Mouse (Mus musculus) testis, adult 2 months (tissue): ENCODE data around the gene Klf2. TPM values are rescaled to one million over a fixed set of nuclear protein-coding genes. Genes with fewer than 3 reads are reported as not detected.

Experiments
- H3K27ac ChIP-seq: fragments of 200-500 bp; 2 replicates; pipeline ENCODE4 v1.5.1; 2012; ENCODE audit warnings: low read depth, low read length; ENCODE audit not compliant: control insufficient read depth, insufficient read depth
- H3K27me3 ChIP-seq: fragments of 200-500 bp; 2 replicates; pipeline ENCODE4 v1.6.1; 2012; ENCODE audit warnings: mild to moderate bottlenecking, low read length, moderate library complexity; ENCODE audit not compliant: control insufficient read depth, insufficient read depth
- H3K36me3 ChIP-seq: fragments of 200-500 bp; 2 replicates; pipeline ENCODE4 v1.6.1; 2012; ENCODE audit warnings: mild to moderate bottlenecking, low read length; ENCODE audit not compliant: control insufficient read depth, insufficient read depth
- H3K4me1 ChIP-seq: fragments of 200-500 bp; 2 replicates; pipeline ENCODE4 v1.6.1; 2012; ENCODE audit warnings: low read length; ENCODE audit not compliant: control insufficient read depth, insufficient read depth
- H3K4me3 ChIP-seq: fragments of 200-500 bp; 2 replicates; pipeline ENCODE4 v1.5.1; 2012; ENCODE audit warnings: low read depth, mild to moderate bottlenecking, low read length, moderate library complexity, mixed read lengths; ENCODE audit not compliant: control insufficient read depth
- CTCF ChIP-seq: fragments of 200-500 bp; IDR thresholded peaks from 2 replicates; pipeline ENCODE4 v1.5.1; 2012; ENCODE audit warnings: low read depth, mild to moderate bottlenecking, inconsistent platforms, low read length, moderate library complexity; ENCODE audit not compliant: control insufficient read depth, insufficient read depth, insufficient replicate concordance
- POLR2A ChIP-seq: fragments of 200-500 bp; IDR thresholded peaks from 2 replicates; pipeline ENCODE4 v1.6.1; 2012; ENCODE audit warnings: low read depth, mild to moderate bottlenecking, inconsistent platforms, low read length, moderate library complexity; ENCODE audit not compliant: control insufficient read depth
- polyA plus RNA-seq: library from polyadenylated mRNA; depleted of rRNA; stranded (reverse); fragments of >200 nt; gene quantifications from 2 replicates; pipeline ENCODE4 v1.2.3, GENCODE M21; 2012

Gene Klf2
- polyA plus RNA-seq, 1 experiment: 10.6 TPM

GRCm38 (mm10) chr8:72324708-72325107 lies 5.9 kb downstream of the Klf2 start:
- TF ChIP-seq CTCF (no peak), POLR2A (no peak)
- H3K4me1 ChIP-seq: peaks cover 11% of the 10 kb centered on the region
- no peak overlapping the region for H3K27ac ChIP-seq
- no peaks in the 10 kb centered on the region for H3K36me3 ChIP-seq
- H3K4me3 ChIP-seq: no peak overlapping the region
- H3K27me3 ChIP-seq: no peaks in the 10 kb centered on the region

DNA sequence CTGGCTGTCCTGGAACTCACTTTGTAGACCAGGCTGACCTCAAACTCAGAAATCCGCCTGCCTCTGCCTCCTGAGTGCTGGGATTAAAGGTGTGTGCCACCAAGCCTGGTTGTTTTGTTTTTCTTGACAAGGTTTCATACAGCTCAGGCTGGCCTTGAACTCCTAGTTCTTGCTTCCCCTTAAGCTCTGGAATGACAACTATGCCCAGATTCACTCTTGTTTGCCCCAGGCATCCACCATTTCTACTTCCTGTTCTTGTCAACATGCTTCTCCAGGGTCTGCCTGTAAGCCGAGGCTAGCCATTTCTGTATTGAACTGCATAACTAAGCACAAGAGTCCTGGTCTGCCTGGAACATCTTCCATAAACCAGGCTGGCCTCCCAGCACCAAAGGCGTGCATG lies 10.3 kb downstream of the Klf2 start:
- Histone ChIP-seq H3K36me3 (no peaks in the 10 kb centered on the region), H3K27me3 (no peaks in the 10 kb centered on the region), H3K4me3 (no peak overlapping the region), H3K4me1 (no peaks in the 10 kb centered on the region), H3K27ac (no peak overlapping the region)
- no peak for TF ChIP-seq CTCF
- TF ChIP-seq POLR2A: no peak

- Histone ChIP-seq H3K36me3 (no peaks in the 10 kb centered on the region), H3K4me1 (no peaks in the 10 kb centered on the region), H3K4me3 (no peak overlapping the region), H3K27ac (no peak overlapping the region), H3K27me3 (no peaks in the 10 kb centered on the region)
- no peak for TF ChIP-seq CTCF
- no peak for TF ChIP-seq POLR2A
Measured at GRCm38 (mm10) chr8:72330806-72331516, 12.1 kb downstream of the Klf2 start.

- Histone ChIP-seq H3K27me3 (no peaks in the 10 kb centered on the region), H3K36me3 (no peaks in the 10 kb centered on the region), H3K4me1 (no peaks in the 10 kb centered on the region), H3K27ac (no peak overlapping the region), H3K4me3 (no peak overlapping the region)
- TF ChIP-seq POLR2A (no peak), CTCF (no peak)
Measured at GRCm38 (mm10) chr8:72331631-72332030, 12.8 kb downstream of the Klf2 start.

GRCm38 (mm10) chr8:72333429-72334143 lies 14.8 kb downstream of the Klf2 start:
- Histone ChIP-seq H3K27me3 (no peaks in the 10 kb centered on the region), H3K36me3 (no peaks in the 10 kb centered on the region; the same call in 1 of the 2 replicates), H3K27ac (no peak overlapping the region), H3K4me3 (no peak overlapping the region), H3K4me1 (no peaks in the 10 kb centered on the region)
- TF ChIP-seq CTCF (no peak), POLR2A (no peak)

GRCm38 (mm10) chr8:72334144-72334641 lies 15.4 kb downstream of the Klf2 start:
- H3K36me3 ChIP-seq: no peaks in the 10 kb centered on the region; the same call in 1 of the 2 replicates
- TF ChIP-seq CTCF: no peak
- TF ChIP-seq POLR2A: no peak
- no peak overlapping the region for H3K27ac ChIP-seq
- H3K4me1 ChIP-seq: no peaks in the 10 kb centered on the region
- no peaks in the 10 kb centered on the region for H3K27me3 ChIP-seq
- H3K4me3 ChIP-seq: no peak overlapping the region

DNA sequence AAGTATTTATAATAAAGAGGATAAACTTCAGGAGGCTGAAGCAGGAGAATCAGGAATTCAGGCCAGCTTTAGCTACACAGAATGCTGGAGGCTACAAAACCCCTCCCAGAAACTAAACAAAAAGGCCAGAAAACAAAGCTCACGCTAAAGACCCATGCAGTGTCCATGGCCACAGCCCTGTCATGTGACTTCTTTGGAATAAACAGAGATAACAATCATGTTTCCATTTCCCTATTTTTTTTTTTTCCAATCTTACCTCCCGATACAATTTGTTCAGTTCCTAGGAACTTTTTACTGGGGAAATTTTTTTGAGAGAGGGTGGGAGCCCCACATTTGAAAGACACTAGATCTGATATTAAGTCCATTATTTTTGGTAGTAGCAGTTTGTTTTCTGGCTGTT lies 17.4 kb downstream of the Klf2 start:
- Histone ChIP-seq H3K27ac (no peak overlapping the region), H3K27me3 (no peaks in the 10 kb centered on the region), H3K4me1 (no peaks in the 10 kb centered on the region), H3K36me3 (no peaks in the 10 kb centered on the region; the same call in 1 of the 2 replicates), H3K4me3 (no peak overlapping the region)
- TF ChIP-seq POLR2A (no peak), CTCF (no peak)
